Mouse (Mus musculus): ENCODE results near the gene Rabl2.
A peak's percentile ranks its signal among the peaks of the same experiment; 100 is the strongest.

GRCm38 (mm10) chr15:89623626-89623959 lies 31.9 kb upstream of the Rabl2 start:
- TF ChIP-seq CTCF (IDR thresholded peaks at IDR 0.05; ENCODE audit: extremely low read depth, insufficient read depth, low read length), result peak; percentile 98
- TF ChIP-seq POLR2A (IDR thresholded peaks at IDR 0.05; ENCODE audit: extremely low read depth, insufficient read depth, low read length), result no peak

Data from cortical plate, adult 2 months (tissue).